Mouse (Mus musculus) stomach, embryonic 15.5 days (tissue): ENCODE data around the gene Ldlrad1. TPM values are rescaled to one million over a fixed set of nuclear protein-coding genes. Genes with fewer than 3 reads are reported as not detected.

Experiments used
- ATAC-seq: fragments of 200-750 bp; cut with Nextera tagmentation; 2 replicates; pipeline ENCODE4 v1.8.0; 2017; ENCODE audit warnings: low read depth, moderate number of reproducible peaks, moderate TSS enrichment; ENCODE audit not compliant: insufficient read depth, low FRiP score
- H3K27ac ChIP-seq: fragments of 300-500 bp; sonication (generic); 2 replicates; pipeline ENCODE4 v1.5.1; 2015; ENCODE audit warnings: mild to moderate bottlenecking, inconsistent platforms
- H3K27me3 ChIP-seq: fragments of 300-500 bp; sonication (generic); replicated peaks from 2 replicates; pipeline ENCODE4 v1.6.1; 2015; ENCODE audit warnings: inconsistent platforms
- H3K36me3 ChIP-seq: fragments of 300-500 bp; sonication (generic); 2 replicates; pipeline ENCODE4 v1.6.1; 2015; ENCODE audit warnings: inconsistent platforms
- H3K4me1 ChIP-seq: fragments of 300-500 bp; sonication (generic); 2 replicates; pipeline ENCODE4 v1.6.1; 2015; ENCODE audit warnings: inconsistent platforms
- H3K4me2 ChIP-seq: fragments of 300-500 bp; sonication (generic); 2 replicates; pipeline ENCODE4 v1.6.1; 2015; ENCODE audit warnings: mild to moderate bottlenecking, inconsistent platforms
- H3K4me3 ChIP-seq: fragments of 300-500 bp; sonication (generic); replicated peaks from 2 replicates; pipeline ENCODE4 v1.5.1; 2015; ENCODE audit warnings: inconsistent platforms
- H3K9ac ChIP-seq: fragments of 300-500 bp; sonication (generic); 2 replicates; pipeline ENCODE4 v1.6.1; 2015; ENCODE audit warnings: inconsistent platforms
- H3K9me3 ChIP-seq: fragments of 300-500 bp; sonication (generic); 2 replicates; pipeline ENCODE4 v1.6.1; 2016; ENCODE audit warnings: inconsistent platforms
- WGBS: fragments of 180-500 bp; shearing (Covaris S2); methylation state at CpG from one replicate; pipeline ENCODE4 v1.1.7; 2015; 5-methylcytosine and 5-hydroxymethylcytosine counted together
- polyA plus RNA-seq: library from polyadenylated mRNA; unstranded; fragments of >200 nt; fragmentation: Nextera tagmentation; extraction: Ambion mirVana; gene quantifications from 2 replicates; pipeline ENCODE4 v1.2.1, GENCODE M21; 2015

The Ldlrad1 gene
- polyA plus RNA-seq, 1 experiment from 2014 or later, result not detected

GRCm38 (mm10) chr4:107181866-107182265, 27.1 kb upstream of the Ldlrad1 start:
- no peak overlapping the region for H3K27ac ChIP-seq
- H3K4me2 ChIP-seq, result no peak overlapping the region
- no peak for ATAC-seq
- peaks cover 10% of the 10 kb centered on the region; the same call in 1 of the 2 replicates for H3K4me1 ChIP-seq
- H3K9me3 ChIP-seq, result no peaks in the 10 kb centered on the region
- no peak overlapping the region for H3K4me3 ChIP-seq
- H3K36me3 ChIP-seq, result 0 out of 2 replicates have a peak, but pooled peaks cover 4% of the 10 kb centered on the region
- 73% methylated on average over 6 of the region's 6 CpGs for WGBS
- H3K9ac ChIP-seq, result no peak overlapping the region
- no peaks in the 10 kb centered on the region for H3K27me3 ChIP-seq

- no peak for ATAC-seq
- Histone ChIP-seq H3K4me3 (no peak overlapping the region), H3K4me2 (no peak overlapping the region), H3K9ac (no peak overlapping the region), H3K27ac (no peak overlapping the region), H3K36me3 (0 out of 2 replicates have a peak, but pooled peaks cover 4% of the 10 kb centered on the region), H3K4me1 (peaks cover 7% of the 10 kb centered on the region; the same call in 1 of the 2 replicates), H3K27me3 (no peaks in the 10 kb centered on the region), H3K9me3 (no peaks in the 10 kb centered on the region)
- 64% methylated on average over 2 of the region's 2 CpGs for WGBS
Observed at GRCm38 (mm10) chr4:107182796-107183195, 26.2 kb upstream of the Ldlrad1 start.

DNA sequence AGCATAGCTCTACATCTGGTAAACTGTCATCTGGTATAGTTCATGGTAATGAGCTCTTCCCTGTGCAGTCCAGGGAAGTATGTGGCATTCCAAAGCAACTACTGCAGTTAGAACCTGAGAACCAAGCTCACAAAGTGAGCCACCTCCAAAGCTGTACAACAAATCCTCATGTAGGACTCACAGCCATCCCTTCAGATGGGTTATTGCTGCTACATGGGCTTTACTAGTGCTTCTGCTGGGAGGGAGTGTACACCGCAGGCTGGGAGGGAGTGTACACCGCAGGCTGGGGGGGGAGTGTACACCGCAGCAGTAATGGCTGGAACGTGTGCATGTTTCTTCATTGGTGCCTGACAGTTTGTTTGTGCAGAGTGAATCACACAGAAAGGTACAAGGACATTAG, 25.8 kb upstream of the Ldlrad1 start:
- no peaks in the 10 kb centered on the region for H3K27me3 ChIP-seq
- H3K9me3 ChIP-seq, result no peaks in the 10 kb centered on the region
- 0 out of 2 replicates have a peak, but pooled peaks cover 6% of the 10 kb centered on the region for H3K36me3 ChIP-seq
- H3K27ac ChIP-seq, result no peak overlapping the region
- H3K4me2 ChIP-seq, result no peak overlapping the region
- H3K9ac ChIP-seq, result no peak overlapping the region
- WGBS, result 73% methylated on average over 4 of the region's 4 CpGs
- ATAC-seq, result no peak
- H3K4me1 ChIP-seq, result peaks cover 7% of the 10 kb centered on the region; the same call in 1 of the 2 replicates
- no peak overlapping the region for H3K4me3 ChIP-seq

DNA sequence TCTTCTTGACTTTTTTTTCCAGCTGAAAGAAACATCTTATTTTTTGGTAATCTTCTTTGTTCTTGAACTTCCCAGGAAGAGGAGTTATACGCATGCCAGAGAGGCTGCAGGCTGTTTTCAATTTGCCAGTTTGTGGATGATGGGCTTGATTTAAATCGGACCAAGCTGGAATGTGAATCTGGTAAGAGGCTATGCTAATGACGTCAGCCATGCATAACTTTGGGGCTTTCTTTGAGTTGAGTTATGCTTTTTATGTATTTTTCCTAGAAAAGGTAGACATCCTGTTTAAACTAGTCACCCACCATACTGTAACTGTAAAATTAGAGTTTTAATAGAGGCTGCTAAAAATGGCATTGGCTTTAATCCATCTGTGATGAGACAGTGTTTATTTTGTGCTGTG, 23.3 kb upstream of the Ldlrad1 start:
- Histone ChIP-seq H3K27me3 (no peaks in the 10 kb centered on the region), H3K36me3 (peaks cover 17% of the 10 kb centered on the region; the same call in 1 of the 2 replicates), H3K9me3 (no peaks in the 10 kb centered on the region), H3K4me1 (0 out of 2 replicates have a peak, but pooled peaks cover 2% of the 10 kb centered on the region), H3K4me3 (no peak overlapping the region), H3K4me2 (no peak overlapping the region), H3K27ac (no peak overlapping the region), H3K9ac (no peak overlapping the region)
- 74% methylated on average over 3 of the region's 3 CpGs for WGBS
- no peak for ATAC-seq

- H3K9me3 ChIP-seq, result no peaks in the 10 kb centered on the region
- H3K4me2 ChIP-seq, result no peak overlapping the region
- WGBS, result 93% methylated on average over 3 of the region's 3 CpGs
- H3K9ac ChIP-seq, result no peak overlapping the region
- no peaks in the 10 kb centered on the region for H3K4me1 ChIP-seq
- no peak for ATAC-seq
- H3K27ac ChIP-seq, result no peak overlapping the region
- H3K27me3 ChIP-seq, result no peaks in the 10 kb centered on the region
- H3K36me3 ChIP-seq, result peaks cover 40% of the 10 kb centered on the region
- H3K4me3 ChIP-seq, result no peak overlapping the region
Observed at GRCm38 (mm10) chr4:107193841-107194240, 15.1 kb upstream of the Ldlrad1 start.

GRCm38 (mm10) chr4:107196454-107196853, 12.5 kb upstream of the Ldlrad1 start:
- H3K4me1 ChIP-seq, result no peaks in the 10 kb centered on the region
- peaks cover 39% of the 10 kb centered on the region for H3K36me3 ChIP-seq
- WGBS, result 91% methylated on average over 2 of the region's 2 CpGs
- no peak overlapping the region for H3K4me3 ChIP-seq
- no peak overlapping the region for H3K27ac ChIP-seq
- H3K9me3 ChIP-seq, result no peaks in the 10 kb centered on the region
- H3K9ac ChIP-seq, result no peak overlapping the region
- H3K27me3 ChIP-seq, result no peaks in the 10 kb centered on the region
- ATAC-seq, result no peak
- no peak overlapping the region for H3K4me2 ChIP-seq

DNA sequence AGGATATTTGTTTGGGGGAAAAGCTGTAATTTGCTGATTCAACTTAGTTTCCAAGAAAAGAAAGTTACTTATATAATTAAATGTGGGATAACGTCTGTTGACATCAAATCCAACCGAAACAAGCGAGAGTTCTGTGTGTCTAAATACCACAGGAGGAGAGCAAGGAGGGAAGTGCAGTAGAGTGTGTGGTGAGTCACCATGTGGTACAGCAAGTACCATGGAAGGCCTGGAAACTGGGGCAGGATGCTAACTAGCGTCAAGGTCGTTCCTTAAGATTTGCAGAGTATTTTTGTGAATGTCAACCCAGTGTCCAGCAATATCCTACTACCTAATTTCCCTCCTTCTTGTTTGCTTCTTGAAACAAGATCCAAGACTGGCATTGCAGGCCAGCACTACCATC, 10.9 kb upstream of the Ldlrad1 start:
- Histone ChIP-seq H3K27ac (no peak overlapping the region), H3K36me3 (peaks cover 47% of the 10 kb centered on the region), H3K4me1 (no peaks in the 10 kb centered on the region), H3K27me3 (no peaks in the 10 kb centered on the region), H3K9ac (no peak overlapping the region), H3K9me3 (no peaks in the 10 kb centered on the region), H3K4me3 (no peak overlapping the region), H3K4me2 (no peak overlapping the region)
- WGBS, result 96% methylated on average over 5 of the region's 5 CpGs
- no peak for ATAC-seq

DNA sequence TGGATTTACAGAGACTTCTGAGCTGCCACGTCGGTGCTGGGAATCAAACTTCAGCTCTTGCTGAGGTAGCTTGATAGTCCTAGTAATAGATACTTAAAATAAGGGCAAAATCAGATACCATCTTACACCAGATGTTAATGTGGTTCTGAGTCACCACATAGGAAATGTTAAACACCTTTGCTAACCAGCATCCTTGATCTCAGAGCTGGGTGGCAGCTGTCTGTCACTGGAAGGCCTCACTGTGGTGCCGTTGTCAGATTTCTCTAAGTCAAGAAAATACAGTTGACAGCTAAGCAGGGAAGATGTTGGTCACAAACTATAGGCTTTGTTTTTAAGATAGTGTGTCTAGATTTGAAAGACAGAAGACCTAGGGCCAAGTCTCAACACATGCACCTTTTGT, 7.2 kb upstream of the Ldlrad1 start:
- no peaks in the 10 kb centered on the region for H3K27me3 ChIP-seq
- H3K36me3 ChIP-seq, result peaks cover 46% of the 10 kb centered on the region
- H3K4me2 ChIP-seq, result no peak overlapping the region
- no peak for ATAC-seq
- no peak overlapping the region for H3K4me3 ChIP-seq
- H3K4me1 ChIP-seq, result no peaks in the 10 kb centered on the region
- no peak overlapping the region for H3K9ac ChIP-seq
- 95% methylated on average over 3 of the region's 3 CpGs for WGBS
- H3K27ac ChIP-seq, result no peak overlapping the region
- no peaks in the 10 kb centered on the region for H3K9me3 ChIP-seq

GRCm38 (mm10) chr4:107203001-107203400, 6.0 kb upstream of the Ldlrad1 start:
- H3K27me3 ChIP-seq, result no peaks in the 10 kb centered on the region
- no peaks in the 10 kb centered on the region for H3K4me1 ChIP-seq
- no peak for ATAC-seq
- WGBS, result 80% methylated on average over 7 of the region's 7 CpGs
- H3K4me2 ChIP-seq, result no peak overlapping the region
- no peak overlapping the region for H3K9ac ChIP-seq
- H3K36me3 ChIP-seq, result peaks cover 40% of the 10 kb centered on the region
- H3K9me3 ChIP-seq, result no peaks in the 10 kb centered on the region
- H3K27ac ChIP-seq, result no peak overlapping the region
- no peak overlapping the region for H3K4me3 ChIP-seq

GRCm38 (mm10) chr4:107207016-107207415, 2.0 kb upstream of the Ldlrad1 start:
- 90% methylated on average over 2 of the region's 2 CpGs for WGBS
- peaks cover 22% of the 10 kb centered on the region for H3K36me3 ChIP-seq

DNA sequence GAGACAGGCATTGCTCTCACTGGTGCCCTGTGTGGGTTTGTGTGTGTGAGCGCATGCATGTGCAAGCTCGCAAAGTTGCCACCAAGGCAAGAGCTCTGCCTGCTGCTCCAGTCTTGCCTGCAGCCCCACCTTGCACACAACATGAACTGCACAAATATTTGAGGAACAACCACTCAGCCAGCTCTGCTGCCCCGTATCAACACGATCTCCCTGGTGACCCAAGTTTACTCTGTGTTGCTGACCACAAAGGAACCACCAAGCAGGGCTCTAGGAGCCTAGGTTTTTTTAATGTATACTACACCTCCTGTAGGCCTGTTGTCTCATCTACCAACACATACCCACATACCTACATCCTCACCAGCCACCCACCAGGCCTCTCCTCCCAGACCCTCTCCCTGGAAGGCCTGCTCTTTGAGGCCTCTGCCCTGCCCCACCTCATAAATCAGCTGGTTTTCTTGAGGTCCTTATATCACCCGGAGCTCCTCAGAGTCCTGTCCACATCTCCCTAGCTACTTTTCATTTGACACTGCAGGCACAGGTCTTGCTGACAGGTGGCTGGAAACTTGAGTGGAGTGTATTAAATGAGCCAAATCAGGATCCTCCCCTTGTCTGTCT, 1.6 kb downstream of the Ldlrad1 start:
- Histone ChIP-seq H3K4me3 (no peak overlapping the region), H3K4me1 (0 out of 2 replicates have a peak, but pooled peaks cover 3% of the 10 kb centered on the region), H3K36me3 (no peaks in the 10 kb centered on the region), H3K9me3 (no peaks in the 10 kb centered on the region), H3K4me2 (no peak overlapping the region), H3K27me3 (no peaks in the 10 kb centered on the region), H3K27ac (peak overlapping the region; percentile 61), H3K9ac (no peak overlapping the region)
- 55% methylated on average over 5 of the region's 5 CpGs for WGBS
- peak; percentile 76 for ATAC-seq

More at GRCm38 (mm10) chr4:107207016-107207415, 2.0 kb upstream of the Ldlrad1 start:
- H3K9ac ChIP-seq, result no peak overlapping the region
- H3K27ac ChIP-seq, result no peak overlapping the region
- no peaks in the 10 kb centered on the region for H3K9me3 ChIP-seq
- no peak overlapping the region for H3K4me3 ChIP-seq
- H3K4me2 ChIP-seq, result no peak overlapping the region
- H3K27me3 ChIP-seq, result no peaks in the 10 kb centered on the region
- ATAC-seq, result no peak
- no peaks in the 10 kb centered on the region for H3K4me1 ChIP-seq

- WGBS, result 72% methylated on average over 4 of the region's 4 CpGs
- no peak overlapping the region for H3K9ac ChIP-seq
- H3K36me3 ChIP-seq, result no peaks in the 10 kb centered on the region
- H3K9me3 ChIP-seq, result no peaks in the 10 kb centered on the region
- no peak overlapping the region for H3K4me3 ChIP-seq
- 0 out of 2 replicates have a peak, but pooled peaks cover 3% of the 10 kb centered on the region for H3K4me1 ChIP-seq
- ATAC-seq, result no peak
- no peaks in the 10 kb centered on the region for H3K27me3 ChIP-seq
- no peak overlapping the region for H3K27ac ChIP-seq
- no peak overlapping the region for H3K4me2 ChIP-seq
Observed at GRCm38 (mm10) chr4:107211465-107211864, 2.5 kb downstream of the Ldlrad1 start.
